Mouse (Mus musculus) T-cell, adult 2 months (primary cell): ENCODE measurements around the gene Gm10401.
A peak's percentile ranks its signal among the peaks of the same experiment; 100 is the strongest.

Experiments used
- DNase-seq: peaks from one replicate; pipeline ENCODE4 v3.0.0; 2022; ENCODE audit warnings: low spot score

Gene Gm10401

GRCm38 (mm10) chr5:115098195-115098594 is at the start of gene Gm10401:
Gm10401 (minus strand) TSS chr5:115098295.
- no peak for DNase-seq

- no peak for DNase-seq
Measured at GRCm38 (mm10) chr5:115147388-115147787, 49.3 kb upstream of the Gm10401 start.

- DNase-seq: no peak
Measured at GRCm38 (mm10) chr5:115146747-115147130, 48.6 kb upstream of the Gm10401 start.

- no peak for DNase-seq
Measured at GRCm38 (mm10) chr5:115145976-115146746, 48.1 kb upstream of the Gm10401 start.

- no peak for DNase-seq
Measured at GRCm38 (mm10) chr5:115145253-115145968, 47.3 kb upstream of the Gm10401 start.

- DNase-seq: no peak
Measured at GRCm38 (mm10) chr5:115144471-115144870, 46.4 kb upstream of the Gm10401 start.

GRCm38 (mm10) chr5:115143552-115143951 is 45.5 kb upstream of the Gm10401 start:
- DNase-seq: no peak

GRCm38 (mm10) chr5:115142166-115142697 is 44.1 kb upstream of the Gm10401 start:
- DNase-seq: no peak

GRCm38 (mm10) chr5:115140726-115141125 is 42.6 kb upstream of the Gm10401 start:
- DNase-seq: no peak

GRCm38 (mm10) chr5:115139124-115139523 is 41.0 kb upstream of the Gm10401 start:
- no peak for DNase-seq

- peak; percentile 89 for DNase-seq
Measured at GRCm38 (mm10) chr5:115134234-115135165, 36.4 kb upstream of the Gm10401 start, which contains the start of gene Unc119b. Unc119b (minus strand) TSS chr5:115134975.

GRCm38 (mm10) chr5:115133358-115134066 is 35.4 kb upstream of the Gm10401 start:
- no peak for DNase-seq

- DNase-seq: peak; percentile 64
Measured at GRCm38 (mm10) chr5:115132465-115132864, 34.4 kb upstream of the Gm10401 start.

GRCm38 (mm10) chr5:115129328-115129727 is 31.2 kb upstream of the Gm10401 start:
- DNase-seq: no peak

GRCm38 (mm10) chr5:115127421-115128179 is 29.5 kb upstream of the Gm10401 start:
- no peak for DNase-seq

- peak; percentile 56 for DNase-seq
Measured at GRCm38 (mm10) chr5:115126578-115127312, 28.6 kb upstream of the Gm10401 start.

- peak; percentile 86 for DNase-seq
Measured at GRCm38 (mm10) chr5:115125211-115125871, 27.2 kb upstream of the Gm10401 start.

GRCm38 (mm10) chr5:115124690-115125089 is 26.6 kb upstream of the Gm10401 start:
- DNase-seq: no peak

- DNase-seq: no peak
Measured at GRCm38 (mm10) chr5:115120978-115121377, 22.9 kb upstream of the Gm10401 start.
